Mouse (Mus musculus) ovary, postnatal 14 days (tissue): Measurements from ENCODE around the gene Nsf.
A peak's percentile ranks its signal among the peaks of the same experiment; 100 is the strongest.
"Not testable (repeated sequence)": the region's sequence is repeated elsewhere in the genome, so short reads cannot be mapped to it uniquely, and the experiment has no call there.

ENCODE experiments used
- DNase-seq: peaks from one replicate; pipeline ENCODE4 v3.0.0; 2022; ENCODE audit warnings: low spot score

The Nsf gene

GRCm38 (mm10) chr11:103953896-103954292, at the start of gene Nsf:
Gene Nsf, minus strand, starts transcription at chr11:103954056.
- DNase-seq, result peak; percentile 75

GRCm38 (mm10) chr11:104003397-104003796, 49.5 kb upstream of the Nsf start:
- no peak for DNase-seq

DNA sequence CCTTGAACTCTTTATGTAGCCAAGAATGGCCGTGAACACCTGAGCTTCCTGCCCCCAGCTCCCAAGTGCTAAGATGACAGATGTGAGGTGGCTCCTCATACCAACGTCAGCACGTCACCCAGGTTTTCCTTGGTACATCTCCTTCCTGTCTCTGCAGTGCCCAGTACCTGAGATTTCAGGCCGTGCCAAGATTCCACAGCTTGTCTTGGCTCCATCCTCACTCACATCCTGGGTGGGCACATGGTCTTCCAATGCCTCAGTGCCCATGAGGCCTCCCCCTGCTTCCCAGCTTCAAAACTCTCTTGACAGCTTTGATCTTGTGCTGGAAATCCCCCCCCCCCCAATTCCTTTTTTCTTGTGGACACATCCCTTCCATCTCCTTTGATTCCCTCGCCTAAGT, 48.3 kb upstream of the Nsf start:
- DNase-seq, result no peak

- no peak for DNase-seq
These were observed 47.6 kb upstream of the Nsf start for GRCm38 (mm10) chr11:104001395-104001955.

DNA sequence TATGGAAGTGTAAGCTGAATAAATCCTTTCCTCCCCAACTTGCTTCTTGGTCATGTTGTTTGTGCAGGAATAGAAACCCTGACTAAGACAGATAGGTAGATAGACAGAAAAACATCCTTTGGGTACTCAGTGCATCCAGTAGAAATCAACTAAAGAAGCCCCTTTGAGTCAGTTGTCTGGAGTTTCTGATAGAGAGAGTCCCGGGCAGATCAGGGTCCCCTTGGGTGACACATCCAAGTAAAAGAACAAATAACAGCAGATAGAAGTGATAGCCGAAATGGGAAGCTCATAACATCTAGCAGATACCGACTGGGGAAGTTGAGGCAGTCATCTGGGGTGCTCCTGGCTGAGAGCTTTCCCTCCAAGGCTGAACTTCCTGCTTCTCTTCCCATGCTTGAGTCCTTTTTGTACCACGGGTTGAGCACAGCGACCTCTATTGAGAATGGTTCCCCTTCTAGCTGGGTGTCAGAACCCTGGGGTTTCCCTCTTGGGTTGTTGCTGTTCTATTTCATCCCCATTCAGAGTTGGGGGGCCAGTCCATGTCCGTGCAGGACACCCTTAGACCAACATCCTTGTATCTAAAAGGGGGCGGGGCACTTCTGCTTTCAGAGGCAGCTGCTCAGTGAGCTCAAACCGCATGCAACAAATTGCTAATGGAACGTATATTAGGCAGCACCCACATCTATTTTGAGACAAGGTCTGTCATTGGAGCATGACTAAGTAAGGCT, 47.0 kb upstream of the Nsf start:
- DNase-seq, result no peak

DNA sequence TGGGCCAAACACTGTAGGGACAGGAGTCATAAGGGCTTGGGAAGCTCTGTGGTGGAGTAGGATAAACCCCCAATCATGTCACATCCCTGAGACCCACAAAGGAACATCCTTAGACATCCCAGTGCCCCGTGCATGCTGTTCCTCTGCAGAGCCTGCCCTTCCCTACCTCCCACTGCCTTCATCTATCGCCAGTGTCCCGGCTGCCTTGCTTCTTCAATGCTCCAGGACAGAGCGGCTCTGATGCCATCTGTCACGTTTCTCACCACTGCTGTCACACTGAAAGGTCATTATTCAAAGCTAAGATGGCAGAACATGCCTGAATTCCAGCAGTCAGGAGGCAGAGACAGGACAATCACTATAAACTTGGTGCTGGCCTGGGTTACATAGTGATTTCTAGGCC, 44.9 kb upstream of the Nsf start:
- no peak for DNase-seq

DNA sequence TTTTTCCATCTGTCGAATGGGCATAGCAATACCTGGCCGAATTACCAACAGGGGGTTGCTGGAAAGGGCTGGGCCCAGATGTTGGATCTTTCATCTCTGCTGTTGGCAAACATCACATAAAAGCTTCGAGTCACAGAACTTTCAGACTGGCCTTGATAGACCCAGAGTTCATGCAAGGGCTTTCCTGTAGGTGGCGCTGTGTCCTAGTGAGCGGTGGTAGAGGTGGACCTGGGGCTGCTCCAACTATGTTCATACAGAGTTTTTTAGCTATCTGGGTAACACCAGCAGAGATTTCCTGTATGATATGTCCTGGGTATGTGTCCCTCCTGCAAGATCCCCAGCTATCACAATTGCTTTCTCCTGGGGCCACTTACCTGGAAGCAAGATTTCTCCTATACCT, 43.5 kb upstream of the Nsf start:
- peak; percentile 52 for DNase-seq

DNA sequence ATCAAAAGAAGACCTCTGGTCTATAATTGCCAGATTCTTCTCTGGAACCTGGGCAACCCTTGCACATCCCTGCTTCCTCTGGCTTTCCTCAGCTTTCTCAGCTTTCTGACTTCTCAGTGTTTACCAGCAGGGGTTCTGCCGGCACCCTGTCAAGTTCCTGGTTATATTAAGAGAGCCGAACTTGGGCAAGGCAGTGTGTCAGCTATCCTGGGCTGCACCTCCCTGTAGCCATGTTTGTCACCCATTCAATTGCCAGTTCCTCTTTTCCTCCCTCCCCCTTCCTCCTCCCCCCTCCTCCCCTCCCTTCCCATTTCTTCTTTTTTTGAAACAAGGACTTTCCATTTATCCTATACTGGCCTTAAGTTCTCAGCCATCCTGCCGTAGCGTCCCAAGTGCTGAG, 38.8 kb upstream of the Nsf start:
- no peak for DNase-seq

DNA sequence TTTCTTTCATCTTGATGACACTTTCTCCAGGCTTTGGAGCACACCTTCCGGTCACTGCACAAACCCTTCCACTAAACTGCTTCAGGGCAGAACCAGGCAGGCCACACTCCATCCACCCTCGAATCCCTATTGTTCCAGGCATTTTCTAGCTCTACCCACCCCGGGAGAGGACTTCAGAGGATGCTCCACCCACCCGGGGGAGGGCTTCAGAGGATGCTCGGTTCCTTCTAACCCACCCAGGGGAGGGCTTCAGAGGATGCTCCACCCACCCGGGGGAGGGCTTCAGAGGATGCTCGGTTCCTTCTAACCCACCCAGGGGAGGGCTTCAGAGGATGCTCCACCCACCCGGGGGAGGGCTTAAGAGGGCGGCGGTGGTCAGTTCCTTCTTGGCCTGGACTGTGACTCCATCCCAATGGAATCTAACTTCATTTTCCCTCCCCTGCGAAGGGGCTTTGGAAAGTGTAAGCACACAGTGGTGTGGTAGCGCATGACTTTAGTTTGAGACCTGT, 36.2 kb upstream of the Nsf start:
- not testable (repeated sequence) for DNase-seq

- DNase-seq, result peak; percentile 64
These were observed 33.6 kb upstream of the Nsf start for GRCm38 (mm10) chr11:103987423-103987822.

GRCm38 (mm10) chr11:103984067-103984466, 30.2 kb upstream of the Nsf start:
- DNase-seq, result no peak

- no peak for DNase-seq
These were observed 28.0 kb upstream of the Nsf start for GRCm38 (mm10) chr11:103981826-103982225.

DNA sequence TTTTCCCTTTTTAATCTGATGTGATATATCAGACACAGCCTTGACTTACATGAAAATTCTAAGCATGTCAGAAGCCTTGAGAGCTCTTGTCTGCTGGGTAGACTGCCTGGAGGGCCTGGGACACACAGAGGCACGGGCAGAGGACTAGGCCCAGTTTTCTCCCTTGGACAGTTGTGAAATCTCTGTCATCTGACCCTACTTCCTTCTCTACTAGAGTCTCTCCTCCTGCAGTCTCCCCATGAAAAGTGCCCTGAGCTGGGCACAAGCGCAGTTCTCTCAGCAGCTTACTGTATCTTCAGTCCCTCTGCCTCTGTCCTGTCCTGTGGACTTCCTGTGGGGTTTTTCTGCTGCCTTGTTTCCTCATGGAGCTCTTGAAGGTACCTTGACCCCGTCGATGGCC, 25.5 kb upstream of the Nsf start:
- no peak for DNase-seq

- DNase-seq, result no peak
These were observed 17.0 kb upstream of the Nsf start for GRCm38 (mm10) chr11:103970876-103971275.

GRCm38 (mm10) chr11:103969278-103969677, 15.4 kb upstream of the Nsf start:
- DNase-seq, result no peak

DNA sequence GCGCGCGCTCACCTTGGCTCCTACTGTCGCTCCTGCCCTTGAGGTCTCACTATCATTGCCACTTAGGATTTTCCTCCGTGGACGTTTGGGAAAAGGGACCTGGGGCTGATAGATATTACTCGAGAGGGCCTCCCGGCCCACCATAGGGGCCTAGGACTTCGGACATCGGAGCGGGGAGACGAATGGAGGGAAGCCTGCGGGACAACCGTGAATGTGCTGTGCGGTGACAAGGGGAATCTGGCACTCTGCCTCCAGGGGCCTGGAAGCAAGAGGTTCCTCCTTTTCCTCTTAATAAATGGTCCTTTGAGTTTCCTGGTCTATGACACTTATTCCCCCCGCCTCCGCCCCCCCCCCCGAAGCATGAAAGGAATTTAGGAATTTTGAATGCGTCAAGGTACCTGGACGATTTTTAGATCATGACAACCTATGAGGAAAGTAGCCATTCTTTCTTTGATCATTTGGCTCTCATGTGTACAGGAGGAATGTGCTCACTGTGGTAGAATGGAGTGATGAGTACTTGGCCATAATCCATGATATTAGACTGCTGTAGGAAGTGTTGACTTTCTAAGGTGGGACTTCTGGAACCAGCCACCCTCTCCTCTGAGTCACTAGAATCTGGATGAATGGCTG, 13.4 kb upstream of the Nsf start:
- DNase-seq, result no peak

GRCm38 (mm10) chr11:103956866-103957265, 3.0 kb upstream of the Nsf start:
- DNase-seq, result no peak

DNA sequence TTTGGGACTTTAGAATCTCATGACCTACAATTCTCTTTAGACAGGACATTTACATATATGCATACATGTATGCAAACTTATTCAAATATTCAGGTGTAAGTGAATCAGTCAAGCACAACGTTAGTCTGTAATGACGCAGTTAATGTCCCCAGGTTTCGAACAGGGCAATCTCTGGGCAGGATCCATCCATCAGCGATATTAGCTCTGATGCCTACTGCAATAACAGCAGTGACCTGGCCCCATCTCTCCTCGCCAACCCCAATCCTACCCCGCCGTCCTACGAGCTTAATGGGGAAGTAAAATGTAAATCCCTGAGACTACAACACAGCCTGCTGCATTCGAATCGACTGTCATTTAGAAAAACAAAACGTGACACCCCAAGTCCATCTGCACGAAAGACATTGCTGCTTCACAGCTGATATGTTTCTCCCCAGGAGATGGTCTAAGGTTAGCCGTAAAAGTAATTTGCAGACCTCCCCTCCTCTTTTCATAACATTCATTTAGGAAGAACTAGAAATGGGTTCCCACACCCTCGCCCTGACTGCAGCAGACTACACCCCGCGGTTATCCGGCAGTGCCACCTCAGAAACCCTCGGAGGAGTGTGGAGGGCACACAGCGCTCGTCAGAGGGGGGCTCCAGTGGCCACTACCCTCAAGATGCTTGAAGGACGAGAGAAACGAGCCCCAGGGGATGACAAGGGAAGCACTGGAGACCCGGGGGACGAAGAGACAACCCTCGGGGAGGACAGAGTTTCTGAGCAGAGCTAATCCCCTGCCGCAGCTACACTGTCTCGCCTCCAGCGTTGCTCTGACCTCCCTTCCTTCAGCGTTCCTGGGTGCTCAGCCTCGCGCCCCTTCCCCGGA, 592 bp downstream of the Nsf start:
- DNase-seq, result peak; percentile 5

DNA sequence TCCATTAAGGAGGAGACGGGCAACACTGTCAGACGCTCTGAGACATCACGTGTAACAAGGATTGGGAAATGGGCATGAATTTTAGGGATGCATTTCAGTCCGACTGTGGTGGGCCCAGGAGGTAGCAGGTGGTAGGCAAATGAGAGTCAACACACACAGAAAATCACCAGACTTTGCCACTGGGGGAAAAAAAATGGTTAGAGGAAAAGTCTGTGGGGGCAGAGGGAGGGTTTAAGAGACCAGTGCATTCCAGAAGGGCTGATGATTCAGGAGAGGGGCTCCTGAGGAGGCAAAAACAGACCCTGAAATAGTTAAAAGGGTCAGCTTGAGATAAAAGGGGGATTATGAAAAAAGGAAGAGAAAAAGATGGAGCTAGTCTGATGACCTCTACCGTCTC, 1.2 kb downstream of the Nsf start:
- no peak for DNase-seq

GRCm38 (mm10) chr11:103951106-103951505, 2.8 kb downstream of the Nsf start:
- DNase-seq, result no peak

DNA sequence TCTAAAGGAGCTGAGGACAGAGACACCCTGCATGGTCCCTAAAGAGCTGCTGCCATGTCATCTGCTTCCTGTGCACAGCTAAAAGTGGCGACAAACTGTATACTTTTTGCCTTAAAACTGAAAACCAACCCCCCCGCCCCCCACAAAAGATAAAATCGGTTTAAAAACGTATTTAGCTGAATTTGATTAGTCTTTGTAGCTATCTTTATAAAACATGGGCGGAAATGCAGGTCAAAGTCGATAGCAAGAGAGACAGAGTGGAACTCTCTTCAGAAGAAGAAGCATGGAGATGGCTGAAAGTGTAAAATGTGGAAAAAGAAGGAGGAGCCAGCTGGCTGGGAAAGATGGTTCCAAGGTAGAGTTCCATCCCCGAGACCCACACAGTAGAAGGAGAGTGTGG, 4.9 kb downstream of the Nsf start:
- no peak for DNase-seq

DNA sequence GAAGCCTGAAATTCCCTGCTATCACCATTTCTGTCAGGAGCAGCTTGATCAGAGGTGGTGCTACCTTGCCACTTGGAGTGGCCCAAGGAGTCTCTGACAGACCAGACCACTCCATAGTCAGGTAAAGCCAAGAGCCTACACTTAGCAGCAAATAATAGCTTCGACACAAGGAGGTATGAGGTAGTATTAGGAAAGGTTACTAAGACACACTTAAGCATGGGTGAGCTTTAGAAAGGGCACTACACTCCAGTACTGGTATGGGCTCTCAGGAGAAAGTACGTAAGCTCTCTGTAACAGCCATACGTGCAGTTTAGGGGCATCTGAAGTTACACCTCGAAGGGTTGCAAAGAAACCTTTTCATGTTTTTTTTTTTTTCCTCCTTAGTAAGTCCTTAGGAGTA, 11.1 kb downstream of the Nsf start:
- DNase-seq, result no peak
